Mouse (Mus musculus) brown adipose tissue, adult 24 weeks (tissue): Measurements from ENCODE around the gene Mafg. TPM values are rescaled to one million over a fixed set of nuclear protein-coding genes. Genes with fewer than 3 reads are reported as not detected.
A peak's percentile ranks its signal among the peaks of the same experiment; 100 is the strongest.

Experiments used
- H3K27ac ChIP-seq: fragments of 200-500 bp; replicated peaks from 2 replicates; pipeline ENCODE4 v1.5.1; 2012; ENCODE audit warnings: low read depth, mild to moderate bottlenecking, low read length
- H3K4me1 ChIP-seq: fragments of 200-500 bp; 2 replicates; pipeline ENCODE4 v1.6.1; 2012; ENCODE audit warnings: low read length, mixed read lengths; ENCODE audit not compliant: control insufficient read depth, insufficient read depth, insufficient read length
- H3K4me3 ChIP-seq: fragments of 200-500 bp; 2 replicates; pipeline ENCODE4 v1.5.1; 2012; ENCODE audit warnings: low read depth, mild to moderate bottlenecking, low read length, moderate library complexity; ENCODE audit not compliant: insufficient read depth
- polyA plus RNA-seq: library from polyadenylated mRNA; stranded (reverse); fragments of >200 nt; gene quantifications from 2 replicates; pipeline ENCODE4 v1.2.4, GENCODE M21; 2012; ENCODE audit not compliant: missing spikeins, insufficient read depth, insufficient read length

The Mafg gene
- polyA plus RNA-seq, 1 experiment = 10.4 TPM

DNA sequence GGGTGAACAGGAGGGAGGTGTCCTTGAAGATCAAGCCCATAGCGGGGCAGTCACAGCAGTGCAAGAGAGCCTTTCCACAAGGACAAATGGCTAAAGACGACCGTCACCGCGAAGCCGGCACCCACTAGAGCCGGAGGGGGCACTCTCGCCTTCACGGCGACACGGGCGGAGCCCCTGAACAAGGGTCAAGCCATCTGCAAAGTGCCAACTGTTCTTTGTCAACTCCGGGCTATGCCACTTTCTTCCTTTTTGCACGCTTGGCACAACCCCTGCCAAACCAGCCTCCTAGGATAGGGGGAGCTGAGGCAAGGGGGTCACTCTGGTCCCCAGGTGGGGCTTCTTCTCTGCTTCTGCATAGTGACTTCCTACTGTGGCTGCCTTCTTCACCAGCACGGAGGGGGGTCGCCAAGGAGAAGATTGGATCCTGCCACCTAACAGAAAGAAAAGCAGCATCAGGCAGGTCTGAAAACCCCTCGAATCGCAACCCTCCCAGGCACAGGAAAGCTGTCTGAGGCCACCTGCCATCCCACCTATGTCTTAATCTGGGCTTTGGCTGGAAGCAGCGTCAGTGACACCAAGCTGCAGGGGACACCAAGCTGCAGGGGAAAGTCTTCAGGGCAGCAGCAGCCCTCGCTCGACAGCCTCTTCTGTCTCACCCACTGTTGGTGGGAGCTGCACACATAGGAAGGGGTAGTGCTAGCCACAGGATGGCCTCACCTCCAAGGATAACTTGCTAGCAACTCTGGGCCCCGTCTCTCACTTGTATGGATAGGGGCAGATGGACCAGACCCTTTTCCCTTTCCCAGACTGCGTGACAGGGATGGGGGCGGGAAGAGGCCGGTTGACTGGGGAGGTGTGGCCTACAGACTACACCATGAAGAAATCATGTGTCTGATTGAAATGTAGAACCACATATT is 14.5 kb downstream of the Mafg start:
- Histone ChIP-seq H3K4me1 (peaks cover 5% of the 10 kb centered on the region), H3K27ac (no peak overlapping the region), H3K4me3 (no peak overlapping the region)

DNA sequence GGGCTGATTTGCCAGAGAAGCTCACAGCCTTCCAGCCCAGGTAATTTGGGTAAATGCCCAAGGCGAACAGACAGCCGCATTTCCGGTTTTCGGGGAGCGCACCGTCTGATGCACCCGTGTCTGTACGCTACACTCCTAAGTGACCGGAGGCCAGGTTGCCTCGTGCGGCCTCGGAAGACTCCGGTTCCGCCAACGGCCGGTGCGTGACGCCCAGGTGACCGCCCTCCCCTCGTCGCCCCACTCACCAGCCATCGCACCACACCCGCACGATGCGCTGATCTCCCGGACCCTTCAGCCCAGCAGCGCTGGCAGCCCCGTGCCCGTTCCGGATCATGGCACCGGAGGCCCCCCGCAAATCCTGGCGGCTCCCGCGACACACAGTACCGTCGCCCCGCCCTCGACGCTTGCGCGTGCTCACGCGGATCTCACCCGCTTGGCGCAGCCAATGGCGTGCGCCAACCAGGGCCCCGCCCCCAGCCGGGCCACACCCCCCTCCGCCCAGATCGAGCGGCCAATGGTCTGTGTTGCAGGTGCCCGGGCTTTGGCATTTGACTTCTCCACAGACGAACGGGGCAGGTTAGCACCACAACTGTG is 15.8 kb downstream of the Mafg start, which contains the start of gene Pcyt2:
TSS of gene Pcyt2 (minus strand) at position 418 of the 594 bp plus-strand sequence.
- Histone ChIP-seq H3K4me3 (peak within 1 kb of the TSS; percentile 93), H3K27ac (peak within 1 kb of the TSS; percentile 47), H3K4me1 (peaks cover 5% of the 10 kb centered on the region)

DNA sequence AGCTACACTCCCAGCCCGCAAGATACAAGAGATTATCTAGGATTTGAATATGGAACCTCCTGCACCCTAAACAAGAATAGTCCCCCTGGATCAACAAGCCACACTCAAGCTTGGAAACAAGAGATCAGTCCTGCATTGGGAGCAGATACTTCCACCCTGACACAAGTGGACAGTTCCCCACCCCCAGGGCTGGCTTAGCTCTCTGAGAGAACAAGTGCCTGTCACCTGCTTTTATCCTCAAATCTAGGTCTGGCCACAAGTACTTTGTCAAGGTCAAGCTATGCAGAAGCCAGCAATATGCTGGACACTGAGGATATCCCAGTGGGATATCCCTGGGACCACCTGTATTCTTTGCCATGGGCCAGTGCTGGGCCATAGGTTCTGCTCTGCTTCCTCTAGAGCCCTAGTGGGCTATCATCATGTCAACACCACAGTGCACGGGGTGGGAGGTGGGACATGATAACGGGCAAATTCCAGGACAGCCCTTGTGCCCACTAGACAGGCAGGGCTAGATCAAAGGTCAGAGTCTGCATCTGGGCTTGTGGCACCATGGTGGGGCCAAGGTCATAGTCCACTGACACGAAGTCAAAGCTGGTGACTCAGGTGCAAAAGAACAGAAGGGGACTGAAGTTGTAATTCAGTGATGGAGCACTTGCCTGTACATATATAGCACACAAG is 16.6 kb downstream of the Mafg start:
- H3K4me1 ChIP-seq = peaks cover 5% of the 10 kb centered on the region
- H3K27ac ChIP-seq = peak overlapping the region; percentile 47; the same call in 1 of the 2 replicates
- H3K4me3 ChIP-seq = peak overlapping the region; percentile 93

DNA sequence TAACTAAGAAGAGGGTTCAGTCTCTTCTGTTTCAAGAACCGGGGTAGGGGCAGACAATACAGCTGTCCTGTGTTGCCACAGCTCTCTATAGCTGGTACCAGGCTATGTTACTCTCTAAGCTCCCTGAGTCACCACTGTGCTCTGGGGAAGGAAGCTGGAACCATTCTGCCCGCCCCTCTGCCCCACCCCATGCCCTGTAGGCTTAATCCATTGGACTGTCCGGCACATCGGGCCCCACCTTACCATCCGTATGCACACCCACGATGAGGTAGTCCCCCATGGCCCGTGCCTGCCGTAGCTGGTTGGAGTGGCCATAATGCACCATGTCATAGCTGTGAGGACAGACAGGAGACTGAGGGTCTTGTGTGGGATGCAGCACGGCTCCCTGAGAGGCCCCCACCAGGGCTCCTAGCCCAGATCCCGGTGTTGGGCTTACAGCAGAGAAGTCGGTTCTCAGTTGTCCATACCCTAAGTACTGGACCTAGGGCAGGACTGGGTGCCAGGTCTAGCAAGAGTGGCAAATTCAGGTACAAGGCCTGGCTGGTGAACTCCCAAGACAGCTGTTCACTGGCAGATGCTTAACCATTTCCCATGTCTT is 17.7 kb downstream of the Mafg start:
- Histone ChIP-seq H3K27ac (no peak overlapping the region), H3K4me1 (peaks cover 5% of the 10 kb centered on the region), H3K4me3 (no peak overlapping the region)

DNA sequence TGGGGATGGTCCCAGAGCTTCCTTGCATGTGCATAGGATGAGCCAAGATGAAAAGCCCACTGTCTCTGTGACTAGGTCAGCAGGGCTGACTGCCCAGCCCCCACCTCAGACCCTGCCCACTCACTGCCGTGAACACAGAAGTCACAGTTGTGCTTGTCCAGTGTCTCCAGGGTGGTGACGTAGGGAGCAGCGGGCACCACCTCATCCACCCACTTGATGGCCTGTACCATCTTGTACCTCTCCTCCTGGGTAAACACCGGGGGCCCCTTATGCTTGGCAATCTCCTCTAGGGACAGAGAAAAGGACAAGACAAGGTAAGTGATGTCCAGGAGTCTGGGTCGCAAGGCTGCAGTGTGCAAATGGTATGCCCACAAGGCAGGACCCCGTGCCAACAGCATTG is 18.2 kb downstream of the Mafg start:
- Histone ChIP-seq H3K4me1 (peaks cover 5% of the 10 kb centered on the region), H3K4me3 (no peak overlapping the region), H3K27ac (no peak overlapping the region)

DNA sequence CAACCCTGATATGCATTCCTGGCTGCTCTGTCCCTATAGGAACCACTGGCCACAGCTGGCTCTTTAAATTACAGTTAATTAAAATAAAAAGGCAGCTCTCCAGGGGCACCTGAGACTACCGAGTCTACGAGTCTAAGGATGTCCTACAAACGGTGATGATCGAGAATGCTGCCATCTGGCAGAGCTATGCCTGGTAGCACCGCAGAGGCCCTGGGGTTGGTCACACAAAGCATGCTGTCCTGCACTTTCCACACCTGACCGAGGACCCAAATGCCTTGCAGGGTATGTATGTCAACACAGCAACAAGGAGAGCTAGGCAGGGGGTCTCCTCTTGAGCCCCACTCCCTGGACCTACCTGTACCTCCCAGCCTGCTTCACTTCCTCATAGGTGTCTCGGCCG is 19.4 kb downstream of the Mafg start:
- H3K4me3 ChIP-seq = no peak overlapping the region
- no peak overlapping the region for H3K27ac ChIP-seq

DNA sequence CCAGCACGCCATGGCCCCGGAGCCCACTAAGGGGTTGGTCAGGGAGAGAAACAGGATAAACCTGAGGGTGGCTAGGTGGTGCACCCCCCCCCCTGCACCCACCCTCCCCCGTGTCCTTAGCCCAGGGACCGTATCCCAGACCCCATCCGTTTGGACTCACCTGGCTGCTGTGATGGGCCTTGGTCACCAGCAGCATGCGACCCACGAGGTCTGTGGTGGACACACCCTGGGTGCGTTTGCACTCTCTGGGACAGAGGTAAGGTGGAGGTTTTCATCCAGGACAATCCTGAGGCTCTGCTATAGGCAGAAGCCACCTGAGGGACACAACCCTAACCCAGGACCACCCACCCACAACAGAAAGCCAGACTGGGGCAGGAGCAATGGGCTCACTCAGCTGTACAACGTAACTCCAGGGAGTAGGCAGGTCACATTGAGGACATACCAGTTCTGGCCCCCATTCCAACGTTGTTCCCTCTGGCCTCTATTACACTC is 19.9 kb downstream of the Mafg start:
- H3K4me3 ChIP-seq = no peak overlapping the region
- peaks cover 5% of the 10 kb centered on the region for H3K4me1 ChIP-seq
- H3K27ac ChIP-seq = no peak overlapping the region

More for the DNA sequence above, 19.4 kb downstream of the Mafg start:
- peaks cover 5% of the 10 kb centered on the region for H3K4me1 ChIP-seq

DNA sequence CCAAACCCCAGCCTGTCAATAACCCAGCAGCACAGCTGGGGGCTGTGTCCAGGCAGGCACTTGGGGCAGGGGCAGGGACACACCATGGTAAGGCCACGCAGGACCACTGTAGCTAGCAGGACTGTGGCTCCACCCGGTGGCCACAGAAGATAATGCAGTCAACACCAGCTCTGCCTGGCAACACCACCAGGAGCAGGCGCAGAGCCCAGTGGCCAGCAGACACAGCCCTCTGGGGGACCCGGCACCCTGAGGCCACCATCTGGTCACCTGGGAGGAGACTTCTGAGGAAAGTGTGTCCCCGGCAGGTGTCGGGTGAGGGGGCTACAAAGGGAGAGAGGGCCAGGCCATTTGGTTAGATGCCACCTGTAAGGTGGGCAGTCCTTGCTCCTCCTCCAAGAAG is 20.6 kb downstream of the Mafg start:
- H3K4me1 ChIP-seq = peaks cover 5% of the 10 kb centered on the region
- H3K27ac ChIP-seq = no peak overlapping the region
- no peak overlapping the region for H3K4me3 ChIP-seq

DNA sequence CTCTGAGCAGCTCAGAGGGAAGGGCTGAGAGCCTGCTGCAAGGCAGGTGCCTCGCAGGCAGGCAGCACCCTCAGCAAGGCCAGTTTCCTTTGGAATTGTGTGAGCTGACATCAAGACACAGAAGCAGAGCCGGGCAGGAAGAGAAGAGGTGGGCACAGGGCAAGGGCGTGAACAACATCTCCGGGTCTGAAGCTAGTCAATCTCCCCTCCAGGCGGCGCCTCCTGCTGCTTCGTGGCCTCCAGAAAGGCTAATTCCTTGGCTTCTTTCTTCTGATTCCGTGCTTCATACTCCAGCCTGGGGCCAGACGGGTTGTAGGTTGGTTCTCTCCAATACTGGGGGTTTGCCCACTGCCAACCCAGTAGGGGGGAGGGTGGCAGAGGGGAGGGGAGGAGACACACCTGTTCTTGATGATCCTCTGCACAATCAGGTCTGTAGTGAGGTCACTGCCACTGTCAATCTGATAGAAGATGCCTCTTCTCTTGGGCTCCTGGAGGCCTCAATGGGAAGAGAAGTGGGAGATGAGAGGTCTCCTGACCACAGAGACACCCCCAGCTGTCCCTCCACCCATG is 22.8 kb downstream of the Mafg start:
- H3K4me1 ChIP-seq = no peaks in the 10 kb centered on the region; the same call in 1 of the 2 replicates
- no peak overlapping the region for H3K27ac ChIP-seq
- H3K4me3 ChIP-seq = no peak overlapping the region

DNA sequence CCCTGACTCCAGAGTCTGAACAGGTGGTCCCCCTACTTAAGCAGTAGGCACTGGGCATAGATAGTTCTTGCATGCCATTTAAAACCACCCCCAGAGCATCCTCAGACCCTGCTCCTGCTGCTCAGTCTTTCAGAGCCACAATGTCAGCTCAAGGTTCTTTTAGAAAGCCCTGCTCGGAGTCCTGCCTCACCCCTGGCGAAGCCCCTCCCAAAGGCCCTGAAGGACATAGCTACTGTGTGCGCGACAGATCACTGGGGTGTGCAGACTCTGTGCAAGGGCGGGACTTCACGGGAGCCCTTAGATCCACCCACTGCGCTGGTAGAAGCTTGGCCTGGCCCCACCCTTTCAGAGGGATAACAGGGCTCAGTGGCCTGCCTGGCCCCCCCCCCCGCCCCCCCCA is 24.1 kb downstream of the Mafg start:
- Histone ChIP-seq H3K4me3 (no peak overlapping the region), H3K27ac (no peak overlapping the region)

DNA sequence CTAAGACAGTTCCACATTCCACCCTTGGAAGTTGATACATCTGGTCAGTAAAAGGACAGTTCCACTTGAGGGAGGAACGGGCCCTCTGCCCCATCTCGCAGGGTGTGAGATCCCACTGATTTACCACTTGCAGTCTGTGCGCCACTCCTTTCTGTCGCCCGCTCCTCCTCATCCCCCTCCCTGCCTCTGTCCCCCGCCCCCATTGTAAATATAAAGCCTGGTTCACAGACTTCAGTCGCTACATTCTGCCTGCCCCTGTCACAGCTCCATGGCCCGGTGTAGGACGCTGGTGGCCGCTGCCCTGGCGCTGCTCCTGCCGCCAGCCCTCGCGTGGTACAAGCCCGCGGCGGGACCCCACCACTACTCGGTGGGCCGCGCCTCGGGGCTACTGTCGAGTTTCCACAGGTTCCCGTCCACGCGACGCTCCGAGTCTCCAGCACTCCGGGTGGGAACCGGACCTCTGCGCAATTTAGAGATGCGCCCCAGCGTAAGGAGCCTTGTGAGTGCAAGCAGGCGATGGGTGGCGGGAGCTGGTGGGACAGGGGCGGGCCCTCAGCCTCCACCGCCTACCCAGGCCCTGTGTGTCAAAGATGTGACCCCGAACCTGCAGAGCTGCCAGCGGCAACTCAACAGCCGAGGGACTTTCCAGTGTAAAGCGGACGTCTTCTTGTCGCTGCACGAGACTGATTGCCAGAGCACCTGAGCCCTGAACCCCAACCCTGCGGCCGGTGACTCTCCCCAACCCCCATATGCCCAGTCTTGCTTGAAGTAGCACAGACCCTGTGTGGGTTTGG is 25.0 kb downstream of the Mafg start, which contains the start of gene Npb:
TSS of gene Npb (plus strand) at position 237 of the 794 bp plus-strand sequence.
- no peak within 1 kb of the TSS for H3K27ac ChIP-seq
- no peaks in the 10 kb centered on the region; the same call in 1 of the 2 replicates for H3K4me1 ChIP-seq
- no peak within 1 kb of the TSS for H3K4me3 ChIP-seq

More for the DNA sequence above, 24.1 kb downstream of the Mafg start:
- no peaks in the 10 kb centered on the region; the same call in 1 of the 2 replicates for H3K4me1 ChIP-seq

DNA sequence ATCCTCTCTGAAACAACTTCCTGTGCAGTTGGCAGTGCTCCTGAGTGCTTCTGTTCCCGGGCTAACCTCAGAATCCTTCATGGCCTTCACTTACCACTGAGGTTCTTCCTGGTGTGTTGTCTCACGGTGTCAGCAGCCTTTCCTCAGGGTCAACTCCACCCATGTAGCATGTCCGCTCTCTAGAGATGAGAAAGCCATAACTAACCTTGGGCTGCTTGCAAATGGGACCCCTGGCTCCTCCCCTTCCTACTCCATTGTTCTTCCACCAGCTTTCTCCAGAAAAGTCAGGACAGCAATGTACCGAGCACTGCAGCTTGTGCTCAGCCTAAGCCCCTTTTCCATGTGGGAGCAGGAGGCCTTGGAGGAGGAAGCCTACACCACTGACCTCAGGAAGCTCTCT is 26.6 kb downstream of the Mafg start:
- no peaks in the 10 kb centered on the region; the same call in 1 of the 2 replicates for H3K4me1 ChIP-seq
- H3K27ac ChIP-seq = no peak overlapping the region
- no peak overlapping the region for H3K4me3 ChIP-seq

DNA sequence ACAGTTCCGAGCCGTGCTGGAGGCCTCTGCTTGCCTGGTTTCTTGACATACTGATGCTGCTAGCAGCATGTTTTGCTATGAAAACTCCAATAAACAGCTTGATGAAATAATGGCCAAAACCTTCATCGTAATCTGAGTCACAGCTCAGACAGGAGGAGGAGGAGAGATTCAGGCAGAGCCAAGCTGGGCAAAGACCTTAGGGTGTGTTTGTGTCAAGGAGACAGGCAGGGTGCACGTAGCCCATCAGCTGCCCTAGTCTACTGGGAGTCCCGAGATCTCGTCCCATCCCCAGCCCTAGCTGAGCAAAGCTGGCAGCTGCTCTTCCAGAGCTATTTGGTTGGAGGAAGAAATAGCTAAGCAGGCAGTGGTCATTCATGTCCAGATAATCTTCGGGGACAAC is 27.7 kb downstream of the Mafg start:
- Histone ChIP-seq H3K27ac (no peak overlapping the region), H3K4me3 (no peak overlapping the region), H3K4me1 (no peaks in the 10 kb centered on the region; the same call in 1 of the 2 replicates)

DNA sequence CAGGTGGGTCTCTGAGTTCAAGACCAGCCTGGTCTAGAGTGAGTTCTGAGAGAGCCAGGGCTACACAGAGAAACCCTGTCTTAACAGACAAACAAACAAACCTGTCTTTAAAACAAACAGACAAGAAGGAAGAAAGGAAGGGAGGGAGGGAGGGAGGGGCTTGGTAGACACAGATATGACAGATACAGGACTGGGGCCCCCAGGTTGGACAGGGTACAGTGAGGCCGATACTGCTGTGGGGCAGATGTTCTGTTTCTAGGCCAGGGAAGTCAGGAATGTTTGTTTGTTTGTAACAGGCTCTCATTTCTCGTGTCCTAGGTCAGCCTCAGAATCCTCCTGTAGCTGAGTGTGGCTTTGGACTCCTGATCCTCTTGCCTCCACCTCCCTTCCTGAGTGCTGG is 29.9 kb downstream of the Mafg start:
- Histone ChIP-seq H3K4me1 (peaks cover 5% of the 10 kb centered on the region), H3K4me3 (no peak overlapping the region)

More for the DNA sequence above, 29.9 kb downstream of the Mafg start:
- H3K27ac ChIP-seq = no peak overlapping the region
